Comparison of ENCODE assay signal across 1 mouse cellular context in the genomic region with DNA sequence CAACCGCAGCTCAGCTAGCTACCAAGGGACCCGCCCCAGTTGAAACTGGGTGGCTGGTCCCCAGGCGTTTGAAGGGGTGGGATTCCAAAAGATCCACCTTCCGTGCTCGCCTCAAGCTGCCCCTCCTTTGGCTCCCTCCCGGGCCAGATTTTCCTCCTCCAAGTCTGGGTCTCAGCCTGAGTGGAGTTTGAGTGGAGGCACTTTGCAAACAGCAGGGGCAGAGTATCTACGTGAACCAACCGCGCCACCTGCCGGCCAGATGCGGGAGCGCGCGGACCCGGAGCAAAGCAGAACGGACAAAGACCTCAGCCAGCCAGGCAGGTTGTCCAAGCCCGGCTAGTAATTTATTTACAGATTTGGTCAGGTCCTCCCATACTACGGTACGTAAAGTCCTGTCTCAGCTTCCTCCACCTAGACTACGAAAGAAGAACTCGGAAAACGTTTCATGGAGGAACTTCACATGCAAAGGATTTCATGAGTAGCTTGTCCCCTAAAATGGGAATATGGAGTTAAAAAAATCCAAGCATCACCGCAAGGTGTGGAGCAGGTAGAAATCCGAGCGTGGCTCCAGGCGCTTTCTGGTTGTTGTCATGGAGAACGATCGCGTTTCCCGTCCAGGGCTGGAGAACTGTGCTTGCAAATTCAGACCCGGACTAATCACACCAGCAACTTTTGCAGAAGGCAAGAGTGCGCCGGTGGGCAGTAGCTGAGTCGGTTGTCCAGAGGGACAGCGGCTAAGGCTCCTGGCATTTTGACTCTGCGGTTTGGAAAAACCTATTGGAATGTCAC.
TF ChIP-seq lines count a peak whose summit lies in the region.

No protein-coding gene starts in this region.

TF ChIP-seq in CH12.LX, 34 proteins besides CTCF, POLR2A, EP300 and RAD21 (continued from another document):
- TF ChIP-seq RCOR1 (conservative IDR thresholded peaks at IDR 0.05; ENCODE audit: low read depth, low read length), result peak; percentile 36; the same call in 1 of the 2 replicates
